ENCODE assay signal across 10 mouse cellular contexts in the genomic region with DNA sequence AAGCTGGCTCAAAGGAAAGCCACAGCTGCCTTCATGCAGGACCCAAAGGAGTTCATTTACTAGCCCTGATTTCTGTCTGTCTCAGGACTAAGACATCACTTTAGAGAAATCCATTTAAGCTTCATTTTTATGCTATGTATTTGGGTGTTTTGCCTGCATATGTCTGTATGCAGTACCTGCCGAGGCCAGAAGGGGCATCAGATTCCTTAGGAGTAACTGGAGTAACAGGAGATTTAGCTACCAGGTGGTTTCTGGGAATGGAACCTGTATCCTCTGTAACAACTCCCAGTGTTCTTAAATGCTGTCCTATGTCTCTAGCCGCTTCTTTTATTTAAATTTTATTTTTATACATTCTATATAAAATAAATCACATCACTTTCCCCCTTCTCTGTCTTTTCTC. TPM values are rescaled to one million over a fixed set of nuclear protein-coding genes. Genes with fewer than 3 reads are reported as not detected.
A peak's percentile ranks its signal among the peaks of the same experiment; 100 is the strongest.
DNase-seq lines count a peak whose midpoint lies in the region; ATAC-seq and TF ChIP-seq lines count a peak whose summit lies in the region.
"Had no signal": no experiment of that assay in that cellular context is flagged by ENCODE, and none has a peak within 500 bp of the region (broad histone marks: within the 10 kb centered on the region; RNA-seq: fewer than 3 reads in every experiment).

No protein-coding gene starts in this region.

- H3K27me3 ChIP-seq in hindbrain, postnatal 0 days (ENCODE audit: insufficient read depth, low read length) = no peaks in the 10 kb centered on the region
- no peaks in the 10 kb centered on the region for H3K27me3 ChIP-seq in hindbrain, embryonic 16.5 days (replicated peaks; ENCODE audit: control insufficient read depth, insufficient read depth, low read length)
- H3K27me3 ChIP-seq in thymus, adult 2 months (ENCODE audit: control insufficient read depth, insufficient read depth, low read length) = no peaks in the 10 kb centered on the region
- no peaks in the 10 kb centered on the region for H3K27me3 ChIP-seq in forebrain, embryonic 16.5 days (replicated peaks; ENCODE audit: control insufficient read depth, insufficient read depth, low read length)
- H3K27me3 ChIP-seq: hindbrain, embryonic 15.5 days; liver, embryonic 15.5 days had no signal

- peak; percentile 42; the same call in 1 of the 2 replicates for TF ChIP-seq CTCF in hindbrain, postnatal 0 days (IDR thresholded peaks at IDR 0.05; ENCODE audit: low read depth)
- no peak for TF ChIP-seq CTCF in thymus, adult 2 months (IDR thresholded peaks at IDR 0.05; ENCODE audit: borderline replicate concordance, control insufficient read depth, extremely low read depth, insufficient read depth, low read length, poor library complexity)

- H3K27ac ChIP-seq in hindbrain, postnatal 0 days = no peak overlapping the region
- no peak overlapping the region for H3K27ac ChIP-seq in hindbrain, embryonic 16.5 days (ENCODE audit: low read depth, low read length)
- H3K27ac ChIP-seq in thymus, adult 2 months (ENCODE audit: control insufficient read depth, insufficient read depth, low read length) = no peak overlapping the region
- no peak overlapping the region for H3K27ac ChIP-seq in forebrain, embryonic 16.5 days (ENCODE audit: low read length)
- H3K27ac ChIP-seq: hindbrain, embryonic 15.5 days; liver, embryonic 15.5 days had no signal

- WGBS in hindbrain, postnatal 0 days = 56% methylated on average over 2 of the region's 2 CpGs
- WGBS in hindbrain, embryonic 16.5 days = 65% methylated on average over 2 of the region's 2 CpGs
- 80% methylated on average over 2 of the region's 2 CpGs for WGBS in thymus, adult 2 months
- WGBS in forebrain, embryonic 16.5 days = 60% methylated on average over 2 of the region's 2 CpGs

- H3K4me2 ChIP-seq in hindbrain, postnatal 0 days (ENCODE audit: low read depth, low read length) = no peak overlapping the region
- no peak overlapping the region for H3K4me2 ChIP-seq in hindbrain, embryonic 16.5 days (ENCODE audit: low read length)
- H3K4me2 ChIP-seq in forebrain, embryonic 16.5 days (ENCODE audit: low read length) = no peak overlapping the region
- H3K4me2 ChIP-seq: hindbrain, embryonic 15.5 days; liver, embryonic 15.5 days had no signal

- peaks cover 11% of the 10 kb centered on the region; the same call in 1 of the 2 replicates for H3K9me3 ChIP-seq in hindbrain, postnatal 0 days (ENCODE audit: low read length)
- peaks cover 9% of the 10 kb centered on the region for H3K9me3 ChIP-seq in hindbrain, embryonic 16.5 days (ENCODE audit: control insufficient read depth, low read length)
- peaks cover 9% of the 10 kb centered on the region for H3K9me3 ChIP-seq in forebrain, embryonic 16.5 days (ENCODE audit: control insufficient read depth, low read length)
- H3K9me3 ChIP-seq: liver, embryonic 15.5 days had no signal

- no peak for TF ChIP-seq POLR2A in thymus, adult 2 months (IDR thresholded peaks at IDR 0.05; ENCODE audit: control insufficient read depth, extremely low read depth, insufficient read depth, low read length, poor library complexity)

- intact Hi-C loops in left cerebral cortex, postnatal 14 days (cut with DNase I) = no loop called here

- no peaks in the 10 kb centered on the region for H3K36me3 ChIP-seq in hindbrain, postnatal 0 days (ENCODE audit: insufficient read depth, low read length)
- peaks cover 3% of the 10 kb centered on the region; the same call in 1 of the 2 replicates for H3K36me3 ChIP-seq in hindbrain, embryonic 16.5 days (ENCODE audit: control insufficient read depth, insufficient read depth, low read length)
- H3K36me3 ChIP-seq in thymus, adult 2 months (ENCODE audit: control insufficient read depth, insufficient read depth, low read length) = no peaks in the 10 kb centered on the region
- no peaks in the 10 kb centered on the region for H3K36me3 ChIP-seq in forebrain, embryonic 16.5 days (ENCODE audit: control insufficient read depth, insufficient read depth)
- H3K36me3 ChIP-seq: liver, embryonic 15.5 days had no signal

- DNase-seq in hindbrain, postnatal 0 days (ENCODE audit: low spot score) = no peak
- peak; percentile 43 for DNase-seq in thymus, adult 2 months
- DNase-seq in thymus, adult 18-20 months = no peak
- DNase-seq in left cerebral cortex, postnatal 14 days (ENCODE audit: low spot score in 2 of 2) = no peak
- no peak for DNase-seq in ovary, postnatal 14 days (ENCODE audit: low spot score)

- no peak overlapping the region for H3K9ac ChIP-seq in hindbrain, postnatal 0 days (replicated peaks; ENCODE audit: low read length)
- no peak overlapping the region for H3K9ac ChIP-seq in hindbrain, embryonic 16.5 days (ENCODE audit: low read depth, low read length)
- H3K9ac ChIP-seq in forebrain, embryonic 16.5 days (replicated peaks; ENCODE audit: low read depth, low read length) = no peak overlapping the region
- H3K9ac ChIP-seq: hindbrain, embryonic 15.5 days; liver, embryonic 15.5 days had no signal

- no peak for ATAC-seq in hindbrain, postnatal 0 days
- ATAC-seq in hindbrain, embryonic 16.5 days = no peak
- 0 out of 2 replicates have a peak, but pooled peaks have one; percentile 29 for ATAC-seq in common myeloid progenitor, adult 5-6 weeks (replicated peaks; ENCODE audit: low read depth, poor library complexity, severe bottlenecking)
- ATAC-seq in forebrain, embryonic 16.5 days = no peak

- H3K4me1 ChIP-seq in hindbrain, postnatal 0 days (ENCODE audit: insufficient read depth, low read length) = no peaks in the 10 kb centered on the region
- no peaks in the 10 kb centered on the region for H3K4me1 ChIP-seq in hindbrain, embryonic 16.5 days (ENCODE audit: control insufficient read depth, insufficient read depth, low read depth, low read length)
- H3K4me1 ChIP-seq in thymus, adult 2 months (replicated peaks; ENCODE audit: control insufficient read depth, insufficient read depth, low read length) = no peaks in the 10 kb centered on the region
- H3K4me1 ChIP-seq in forebrain, embryonic 16.5 days (replicated peaks; ENCODE audit: control insufficient read depth, insufficient read depth, low read length) = no peaks in the 10 kb centered on the region
- H3K4me1 ChIP-seq: hindbrain, embryonic 15.5 days; liver, embryonic 15.5 days had no signal

- no peak overlapping the region for H3K4me3 ChIP-seq in hindbrain, postnatal 0 days (ENCODE audit: low read length)
- no peak overlapping the region for H3K4me3 ChIP-seq in hindbrain, embryonic 16.5 days (ENCODE audit: low read length)
- H3K4me3 ChIP-seq in thymus, adult 2 months (ENCODE audit: control insufficient read depth, insufficient read depth, low read length) = no peak overlapping the region
- H3K4me3 ChIP-seq in forebrain, embryonic 16.5 days (replicated peaks; ENCODE audit: low read length) = no peak overlapping the region
- H3K4me3 ChIP-seq: hindbrain, embryonic 15.5 days; liver, embryonic 15.5 days had no signal

RNA-seq across cellular contexts. Expression of a gene that starts 30.5 kb away (rescaled TPM):
- 12.0 and 12.4 TPM in 2 replicates for total RNA-seq in hindbrain, postnatal 0 days (2014; rRNA removed)
- polyA plus RNA-seq in hindbrain, postnatal 0 days (2015; fragmentation: Nextera tagmentation; extraction: Ambion mirVana) = 38.1 and 46.7 TPM in 2 replicates
- polyA plus RNA-seq in hindbrain, embryonic 16.5 days (2015; fragmentation: Nextera tagmentation; extraction: Ambion mirVana) = 43.1 and 47.8 TPM in 2 replicates
- polyA plus RNA-seq in thymus, adult 2 months (2012; rRNA removed) = 8.8 and 9.8 TPM in 2 replicates
- 50.6 and 51.9 TPM in 2 replicates for total RNA-seq in common myeloid progenitor, adult 5-6 weeks (2017)
- 10 to 100 TPM; 26.4 to 36.5 TPM for total RNA-seq in left cerebral cortex, postnatal 14 days (2021)
- polyA plus RNA-seq in forebrain, embryonic 16.5 days (2015; fragmentation: Nextera tagmentation; extraction: Ambion mirVana) = 48.3 and 54.7 TPM in 2 replicates
